Comparison of ENCODE assay signal across 20 mouse cellular contexts in the genomic region with DNA sequence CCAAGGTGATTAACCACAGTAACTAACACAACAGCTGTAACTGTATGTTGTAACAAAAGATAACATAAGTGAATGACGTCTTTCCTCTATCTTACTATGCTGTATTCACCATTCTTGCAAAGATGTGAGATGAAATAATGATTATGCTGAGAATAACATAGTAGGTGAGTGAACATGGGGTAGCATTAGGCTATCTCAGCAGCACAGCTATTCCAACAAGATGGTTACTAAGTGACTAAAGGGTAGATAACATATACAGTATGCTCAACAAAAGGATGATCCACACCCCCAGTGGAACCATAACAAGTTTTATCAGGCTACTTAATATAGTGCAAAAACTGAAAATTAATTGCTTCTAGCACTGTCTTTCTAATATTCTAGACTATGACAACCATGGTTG.
"Had no signal": no experiment of that assay in that cellular context is flagged by ENCODE, and none has a peak within 500 bp of the region (broad histone marks: within the 10 kb centered on the region; RNA-seq: fewer than 3 reads in every experiment).

No protein-coding gene starts in this region.

- H3K4me1 ChIP-seq: megakaryocyte, embryonic 14.5 days; midbrain, embryonic 10.5 days; midbrain, embryonic 12.5 days; neural tube, embryonic 13.5 days; neural tube, embryonic 15.5 days had no signal

- H3K27ac ChIP-seq: midbrain, embryonic 10.5 days; midbrain, embryonic 12.5 days; neural tube, embryonic 13.5 days; neural tube, embryonic 15.5 days had no signal

- H3K9me3 ChIP-seq: megakaryocyte, embryonic 14.5 days; midbrain, embryonic 10.5 days; midbrain, embryonic 12.5 days; neural tube, embryonic 13.5 days; neural tube, embryonic 15.5 days had no signal

- H3K9ac ChIP-seq: lung, embryonic 14.5 days; midbrain, embryonic 12.5 days; neural tube, embryonic 13.5 days; neural tube, embryonic 15.5 days had no signal

- DNase-seq: lung, adult 18-20 months; lung, embryonic 14.5 days; lung, postnatal 10 days; lung, postnatal 4 days; midbrain, embryonic 14.5 days; retina, postnatal 1 day; right cerebral cortex, adult 18-20 months; right cerebral cortex, postnatal 25 days; right cerebral cortex, postnatal 4 days; spleen, adult 18-20 months; thymus, adult 18-20 months; thymus, postnatal 14 days; thymus, postnatal 36 days had no signal

- H3K4me3 ChIP-seq: megakaryocyte, embryonic 14.5 days; midbrain, embryonic 10.5 days; midbrain, embryonic 12.5 days; myocyte; neural tube, embryonic 13.5 days; neural tube, embryonic 15.5 days had no signal

- H3K4me2 ChIP-seq: lung, embryonic 14.5 days; midbrain, embryonic 12.5 days; neural tube, embryonic 13.5 days; neural tube, embryonic 15.5 days had no signal

- ATAC-seq: midbrain, embryonic 16.5 days had no signal

- H3K27me3 ChIP-seq: megakaryocyte, embryonic 14.5 days; midbrain, embryonic 12.5 days; neural tube, embryonic 13.5 days; neural tube, embryonic 15.5 days had no signal
